Mouse (Mus musculus): ENCODE results near the gene Defb19. TPM values are rescaled to one million over a fixed set of nuclear protein-coding genes. Genes with fewer than 3 reads are reported as not detected.

The Defb19 gene
- 297 TPM for polyA plus RNA-seq (2014; fragmentation: Illumina TruSeq; extraction: RNeasy Lipid Tissue Mini Kit (QIAGEN cat#74804); ENCODE audit: low read depth, low replicate concordance)

DNA sequence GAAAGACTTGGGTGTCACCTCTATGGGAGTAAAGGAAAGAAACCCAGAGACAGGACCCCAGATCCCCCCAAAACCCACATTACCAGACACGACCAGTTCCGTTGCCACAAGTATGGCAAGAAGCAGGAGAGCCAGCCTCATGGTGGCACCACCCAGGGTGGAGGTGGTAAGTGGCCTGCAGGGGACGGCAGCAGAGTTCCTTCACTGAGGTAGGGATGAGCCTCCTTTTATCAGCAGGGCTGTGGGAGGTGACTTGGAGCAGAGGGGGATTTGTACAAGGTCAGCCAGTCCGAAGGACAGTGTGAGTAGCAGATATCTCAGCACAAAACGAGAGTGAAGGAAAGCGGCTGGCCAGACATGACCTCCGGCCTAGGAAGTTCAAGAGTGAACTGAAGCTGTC is at the start of gene Defb19:
Gene Defb19, minus strand, starts transcription at position 206 of the 400 bp plus-strand sequence.

DNA sequence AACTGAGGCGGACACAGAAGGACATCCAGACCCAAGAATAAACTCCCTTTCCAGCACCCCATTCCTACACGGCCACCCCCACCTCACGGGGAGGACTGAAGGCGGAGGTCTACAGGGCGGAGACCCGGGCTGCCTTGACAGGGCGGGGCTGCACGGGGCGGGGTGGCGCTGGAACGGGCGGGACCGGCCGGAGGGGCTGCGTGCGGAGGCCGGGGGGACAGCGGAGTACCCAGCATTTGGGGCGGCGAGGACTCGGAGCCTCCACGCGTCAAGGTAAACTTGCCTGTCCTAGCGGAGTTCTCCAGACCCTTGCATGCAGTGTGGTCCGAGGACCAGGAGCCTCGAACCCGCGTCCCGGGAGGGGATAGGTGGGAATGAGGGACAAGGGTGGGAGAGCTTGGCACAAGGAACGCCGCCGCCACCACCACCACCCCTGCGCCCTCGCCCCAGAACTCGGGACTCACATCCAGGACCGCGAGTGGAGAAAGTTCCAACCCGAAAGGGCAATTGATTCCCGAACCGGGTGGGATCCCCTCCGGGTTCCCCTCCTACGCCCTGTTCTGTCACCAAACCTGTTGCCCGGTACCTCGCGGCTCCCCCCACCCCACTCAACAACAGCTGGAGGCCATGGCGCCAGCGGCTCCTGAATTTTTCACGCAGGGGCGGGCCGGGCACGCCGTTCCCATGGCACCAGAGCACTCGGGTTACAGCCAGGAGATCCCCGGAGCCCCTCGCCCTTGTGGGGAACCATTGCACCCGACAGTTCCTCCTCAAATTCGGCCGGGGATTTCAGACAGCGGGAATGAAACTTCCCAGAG is 46.9 kb upstream of the Defb19 start, which contains the start of gene Rem1:
Gene Rem1, plus strand, starts transcription at position 178 of the 818 bp plus-strand sequence.

DNA sequence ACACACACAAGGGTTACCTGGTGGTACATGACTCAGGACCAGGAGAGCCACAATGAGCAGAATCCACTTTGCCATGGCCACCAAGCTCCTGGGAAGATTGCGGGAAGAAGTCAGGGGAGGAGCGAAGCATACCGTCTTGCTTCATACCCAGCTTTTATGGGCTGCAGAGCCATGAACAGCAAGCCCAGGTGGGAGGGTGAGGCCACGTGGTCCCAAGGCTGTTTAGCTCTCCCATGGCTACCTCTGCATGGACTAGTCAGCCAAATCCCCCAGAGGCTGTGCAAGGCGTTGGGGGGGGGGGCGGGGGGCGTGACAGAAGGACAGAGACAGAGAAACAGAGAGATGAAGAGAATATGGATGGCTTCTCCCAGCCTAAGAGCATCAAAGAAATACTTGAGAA is 42.8 kb upstream of the Defb19 start, which contains the start of gene Defb25:
Gene Defb25, minus strand, starts transcription at position 101 of the 400 bp plus-strand sequence.

DNA sequence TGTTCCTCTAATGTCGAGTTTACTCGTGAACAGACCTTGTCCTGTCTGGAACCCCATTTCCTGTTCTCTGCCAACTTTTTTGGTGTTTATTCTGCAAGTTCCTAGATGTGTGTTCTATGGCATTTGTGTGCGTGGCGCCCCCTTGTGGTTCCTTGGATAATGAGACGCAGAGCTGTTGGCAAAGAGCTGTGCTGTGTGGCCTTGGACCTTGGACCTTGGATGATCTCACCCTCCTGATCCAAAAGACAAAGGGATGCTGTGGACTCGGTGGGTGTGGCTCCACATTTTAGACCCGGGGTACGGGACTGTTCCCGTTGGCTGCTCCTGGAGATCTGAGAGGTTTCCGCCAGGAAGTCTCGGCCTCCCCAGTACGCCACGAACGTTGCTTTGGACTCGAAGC is 23.9 kb upstream of the Defb19 start, which contains the start of gene Defb36:
Gene Defb36, plus strand, starts transcription at position 271 of the 400 bp plus-strand sequence.

DNA sequence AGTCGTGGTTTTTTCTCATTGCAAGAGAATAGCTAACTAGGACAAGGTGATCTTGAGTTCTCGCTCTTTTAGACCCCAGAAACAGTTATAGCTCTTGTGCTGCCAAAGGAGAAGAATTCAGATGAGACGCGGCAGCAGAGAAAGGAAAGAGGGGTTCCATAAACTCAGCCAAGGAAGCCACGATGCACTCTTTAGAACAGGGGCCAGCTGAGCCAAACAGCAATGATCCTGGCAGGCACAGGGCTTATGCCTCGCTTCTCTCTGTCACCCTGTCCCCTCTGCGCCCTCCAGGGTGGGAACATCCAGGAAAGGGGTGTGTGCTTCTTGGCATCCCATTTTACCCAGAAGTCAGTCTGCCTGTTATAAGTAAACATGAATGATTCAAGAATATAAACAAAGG is 19.2 kb upstream of the Defb19 start, which contains the start of gene Defb45:
Gene Defb45, minus strand, starts transcription at position 101 of the 400 bp plus-strand sequence.

DNA sequence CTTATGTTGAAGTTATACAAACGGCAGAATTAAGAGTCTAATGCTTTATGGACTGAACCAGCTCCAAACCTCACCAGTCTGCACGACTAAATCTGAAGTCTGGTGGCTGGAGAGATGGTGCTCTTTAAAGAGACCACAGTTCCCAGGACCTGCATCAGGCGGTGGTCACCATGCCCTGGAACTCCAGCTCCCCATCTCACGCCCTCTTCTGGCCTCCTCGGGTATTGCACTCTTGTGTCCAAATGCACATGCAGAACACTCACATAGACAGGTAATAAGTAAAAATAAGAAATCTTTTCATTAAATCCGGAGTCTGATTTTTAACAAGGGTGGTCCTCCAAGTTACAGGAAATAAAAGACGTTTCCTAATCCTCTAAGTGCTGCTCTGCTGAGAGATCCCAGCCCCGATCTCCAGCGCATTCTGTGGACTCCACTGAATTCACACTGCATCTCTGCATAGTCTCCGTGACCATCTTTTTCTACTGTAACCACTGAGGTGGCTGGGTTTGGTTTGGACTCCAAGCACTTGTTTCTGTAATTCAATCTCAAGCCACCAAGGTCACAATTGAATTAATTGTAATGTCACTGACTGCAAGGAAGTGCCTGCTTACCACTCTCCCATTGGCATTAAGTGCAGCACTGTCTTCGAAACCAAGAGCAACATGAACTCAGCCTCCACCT is 7.9 kb downstream of the Defb19 start, which contains the start of gene Defb21:
Gene Defb21, plus strand, starts transcription at position 631 of the 681 bp plus-strand sequence.

DNA sequence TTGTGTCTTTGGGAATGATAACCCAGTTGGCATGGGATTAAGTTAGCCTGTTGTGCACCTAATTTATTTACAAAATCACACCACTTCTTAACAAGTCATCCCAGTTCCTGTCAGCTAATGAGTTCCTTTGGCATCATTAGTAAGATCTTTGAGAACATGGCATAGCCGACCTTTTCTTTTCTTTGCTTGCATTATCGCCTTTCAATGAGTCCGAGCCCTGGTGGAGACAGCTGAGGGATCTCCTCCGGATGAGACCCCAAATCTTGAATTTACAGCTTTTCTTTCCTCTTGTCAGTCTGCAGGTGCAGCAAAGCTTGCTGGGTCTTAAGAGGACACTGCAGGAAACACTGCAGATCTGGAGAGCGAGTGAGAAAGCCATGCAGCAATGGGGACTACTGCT is 11.1 kb downstream of the Defb19 start, which contains the start of gene Gm17416:
Gene Gm17416, plus strand, starts transcription at position 301 of the 400 bp plus-strand sequence.

DNA sequence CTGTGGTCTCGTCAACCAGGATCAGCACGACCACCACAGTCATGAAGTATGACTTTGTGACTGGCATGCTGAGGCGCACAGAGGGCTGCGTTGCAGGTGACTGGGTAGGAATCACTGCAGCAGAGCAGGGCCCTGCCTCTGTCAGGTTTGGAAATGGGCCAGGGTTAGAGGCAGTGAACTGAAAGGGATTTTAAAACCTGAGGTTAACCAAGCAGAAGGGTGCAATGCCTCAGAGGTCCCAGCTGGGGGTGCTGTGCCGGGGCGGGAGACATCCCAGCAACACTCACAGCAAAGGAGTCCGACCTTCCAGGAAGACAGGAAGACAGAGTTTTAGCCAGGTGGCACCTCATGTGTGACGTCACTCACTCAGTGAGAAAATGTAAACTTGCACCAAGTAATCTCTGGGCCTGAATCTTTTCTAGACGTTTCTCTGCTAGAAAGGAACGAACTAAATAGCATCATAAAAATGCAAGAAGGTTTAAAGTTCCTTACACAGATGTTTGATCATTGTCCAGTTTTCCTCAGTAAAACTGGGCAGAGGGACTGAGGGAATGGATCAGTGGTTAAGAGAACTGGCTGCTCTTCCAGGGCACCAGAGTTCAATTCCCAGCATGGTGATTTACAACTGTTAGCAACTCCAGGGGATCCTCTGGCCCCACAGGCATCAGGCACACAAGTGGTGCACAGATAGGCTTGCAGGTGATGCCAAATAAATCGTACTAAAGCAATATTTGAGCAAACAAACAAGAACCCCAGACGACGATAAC is 40.0 kb downstream of the Defb19 start, which contains the start of gene Defb29:
Gene Defb29, minus strand, starts transcription at position 155 of the 767 bp plus-strand sequence.

Other genes starting within 250 kb of the Defb19 start
- 0.56 TPM for gene Rbck1, start 247.7 kb downstream of the Defb19 start, polyA plus RNA-seq (2014; fragmentation: Illumina TruSeq; extraction: RNeasy Lipid Tissue Mini Kit (QIAGEN cat#74804); ENCODE audit: low read depth, low replicate concordance)
- not detected for gene Trib3, start 236.3 kb downstream of the Defb19 start, polyA plus RNA-seq (2014; fragmentation: Illumina TruSeq; extraction: RNeasy Lipid Tissue Mini Kit (QIAGEN cat#74804); ENCODE audit: low read depth, low replicate concordance)
- gene Nrsn2, start 203.7 kb downstream of the Defb19 start, polyA plus RNA-seq (2014; fragmentation: Illumina TruSeq; extraction: RNeasy Lipid Tissue Mini Kit (QIAGEN cat#74804); ENCODE audit: low read depth, low replicate concordance): not detected
- 0.66 TPM for gene Sox12, start 182.2 kb downstream of the Defb19 start, polyA plus RNA-seq (2014; fragmentation: Illumina TruSeq; extraction: RNeasy Lipid Tissue Mini Kit (QIAGEN cat#74804); ENCODE audit: low read depth, low replicate concordance)
- 2.5 TPM for gene Zcchc3, start 165.3 kb downstream of the Defb19 start, polyA plus RNA-seq (2014; fragmentation: Illumina TruSeq; extraction: RNeasy Lipid Tissue Mini Kit (QIAGEN cat#74804); ENCODE audit: low read depth, low replicate concordance)
- gene 6820408C15Rik, start 164.7 kb downstream of the Defb19 start, polyA plus RNA-seq (2014; fragmentation: Illumina TruSeq; extraction: RNeasy Lipid Tissue Mini Kit (QIAGEN cat#74804); ENCODE audit: low read depth, low replicate concordance): 73.2 TPM
- not detected for gene Defb23, start 115.7 kb downstream of the Defb19 start, polyA plus RNA-seq (2014; fragmentation: Illumina TruSeq; extraction: RNeasy Lipid Tissue Mini Kit (QIAGEN cat#74804); ENCODE audit: low read depth, low replicate concordance)
- not detected for gene Defb20, start 103.2 kb downstream of the Defb19 start, polyA plus RNA-seq (2014; fragmentation: Illumina TruSeq; extraction: RNeasy Lipid Tissue Mini Kit (QIAGEN cat#74804); ENCODE audit: low read depth, low replicate concordance)
- gene Defb22, start 90.2 kb downstream of the Defb19 start, polyA plus RNA-seq (2014; fragmentation: Illumina TruSeq; extraction: RNeasy Lipid Tissue Mini Kit (QIAGEN cat#74804); ENCODE audit: low read depth, low replicate concordance): 1.5 TPM
- not detected for gene Defb26, start 68.6 kb downstream of the Defb19 start, polyA plus RNA-seq (2014; fragmentation: Illumina TruSeq; extraction: RNeasy Lipid Tissue Mini Kit (QIAGEN cat#74804); ENCODE audit: low read depth, low replicate concordance)
- 3.7 TPM for gene Defb28, start 62.1 kb downstream of the Defb19 start, polyA plus RNA-seq (2014; fragmentation: Illumina TruSeq; extraction: RNeasy Lipid Tissue Mini Kit (QIAGEN cat#74804); ENCODE audit: low read depth, low replicate concordance)
- gene Defb29, start 40.2 kb downstream of the Defb19 start, polyA plus RNA-seq (2014; fragmentation: Illumina TruSeq; extraction: RNeasy Lipid Tissue Mini Kit (QIAGEN cat#74804); ENCODE audit: low read depth, low replicate concordance): not detected
- gene Gm17416, start 11.0 kb downstream of the Defb19 start, polyA plus RNA-seq (2014; fragmentation: Illumina TruSeq; extraction: RNeasy Lipid Tissue Mini Kit (QIAGEN cat#74804); ENCODE audit: low read depth, low replicate concordance): not detected
- gene Defb21, start 7.6 kb downstream of the Defb19 start, polyA plus RNA-seq (2014; fragmentation: Illumina TruSeq; extraction: RNeasy Lipid Tissue Mini Kit (QIAGEN cat#74804); ENCODE audit: low read depth, low replicate concordance): 9.7 TPM
- 22.0 TPM for gene Defb45, start 19.1 kb upstream of the Defb19 start, polyA plus RNA-seq (2014; fragmentation: Illumina TruSeq; extraction: RNeasy Lipid Tissue Mini Kit (QIAGEN cat#74804); ENCODE audit: low read depth, low replicate concordance)
- gene Defb36, start 24.0 kb upstream of the Defb19 start, polyA plus RNA-seq (2014; fragmentation: Illumina TruSeq; extraction: RNeasy Lipid Tissue Mini Kit (QIAGEN cat#74804); ENCODE audit: low read depth, low replicate concordance): 3.6 TPM
- not detected for gene Defb25, start 42.7 kb upstream of the Defb19 start, polyA plus RNA-seq (2014; fragmentation: Illumina TruSeq; extraction: RNeasy Lipid Tissue Mini Kit (QIAGEN cat#74804); ENCODE audit: low read depth, low replicate concordance)
- gene Rem1, start 46.6 kb upstream of the Defb19 start, polyA plus RNA-seq (2014; fragmentation: Illumina TruSeq; extraction: RNeasy Lipid Tissue Mini Kit (QIAGEN cat#74804); ENCODE audit: low read depth, low replicate concordance): 0.24 TPM
- gene H13, start 89.1 kb upstream of the Defb19 start, polyA plus RNA-seq (2014; fragmentation: Illumina TruSeq; extraction: RNeasy Lipid Tissue Mini Kit (QIAGEN cat#74804); ENCODE audit: low read depth, low replicate concordance): 21.1 TPM
- gene Mcts2, start 106.7 kb upstream of the Defb19 start, polyA plus RNA-seq (2014; fragmentation: Illumina TruSeq; extraction: RNeasy Lipid Tissue Mini Kit (QIAGEN cat#74804); ENCODE audit: low read depth, low replicate concordance): 91.3 TPM
- gene Id1, start 155.9 kb upstream of the Defb19 start, polyA plus RNA-seq (2014; fragmentation: Illumina TruSeq; extraction: RNeasy Lipid Tissue Mini Kit (QIAGEN cat#74804); ENCODE audit: low read depth, low replicate concordance): 1.1 TPM
- not detected for gene Cox4i2, start 173.9 kb upstream of the Defb19 start, polyA plus RNA-seq (2014; fragmentation: Illumina TruSeq; extraction: RNeasy Lipid Tissue Mini Kit (QIAGEN cat#74804); ENCODE audit: low read depth, low replicate concordance)

Data from testis, adult 10 weeks (tissue).